Mouse (Mus musculus) cerebellum, adult 2 months (tissue): ENCODE measurements at regions not wholly inside any gene's neighbourhood (a gene's known extent, or its start where the extent isn't known, plus 50 kb on each side); places are given as distances from the start of the nearest gene placed in this dataset.

Experiments used
- CTCF ChIP-seq: fragments of 200-500 bp; IDR thresholded peaks from 2 replicates; pipeline ENCODE4 v1.5.1; 2011; ENCODE audit warnings: low read depth, mild to moderate bottlenecking, control low read depth, low read length, moderate library complexity, borderline replicate concordance; ENCODE audit not compliant: insufficient read depth
- POLR2A ChIP-seq: fragments of 200-500 bp; IDR thresholded peaks from 2 replicates; pipeline ENCODE4 v1.6.1; 2011; ENCODE audit warnings: low read length, control low read depth, borderline replicate concordance; ENCODE audit not compliant: insufficient read depth

DNA sequence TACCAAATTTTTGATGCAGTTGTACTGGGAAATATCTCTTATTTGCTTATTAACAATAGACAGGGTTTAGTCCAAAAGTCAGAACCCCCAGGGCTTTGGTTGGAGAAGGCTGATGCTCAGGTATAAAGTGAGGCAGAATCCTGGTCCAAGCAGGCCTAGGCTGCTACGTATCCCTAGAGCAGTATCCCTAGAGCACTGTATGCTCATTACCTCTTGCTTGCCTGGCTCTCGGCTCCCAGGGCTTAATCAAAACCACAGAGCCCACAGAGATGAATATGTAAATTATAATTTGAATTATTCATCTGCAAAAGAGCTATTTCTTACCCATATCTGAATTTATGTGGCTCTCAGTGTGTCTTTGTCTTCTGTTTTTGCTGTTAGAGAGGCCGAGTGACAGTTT, 85.9 kb downstream of the Fam76b start:
- TF ChIP-seq CTCF (no peak), POLR2A (no peak)
